Mouse (Mus musculus): Measurements from ENCODE around the gene Cdr2l. TPM values are rescaled to one million over a fixed set of nuclear protein-coding genes. Genes with fewer than 3 reads are reported as not detected.

Gene Cdr2l
- 3.3 and 4.8 TPM in 2 replicates for polyA plus RNA-seq (2012; rRNA removed; ENCODE audit: low replicate concordance)

GRCm38 (mm10) chr11:115381743-115382539, at the start of gene Cdr2l:
Gene Cdr2l, plus strand, starts transcription at chr11:115381916.

DNA sequence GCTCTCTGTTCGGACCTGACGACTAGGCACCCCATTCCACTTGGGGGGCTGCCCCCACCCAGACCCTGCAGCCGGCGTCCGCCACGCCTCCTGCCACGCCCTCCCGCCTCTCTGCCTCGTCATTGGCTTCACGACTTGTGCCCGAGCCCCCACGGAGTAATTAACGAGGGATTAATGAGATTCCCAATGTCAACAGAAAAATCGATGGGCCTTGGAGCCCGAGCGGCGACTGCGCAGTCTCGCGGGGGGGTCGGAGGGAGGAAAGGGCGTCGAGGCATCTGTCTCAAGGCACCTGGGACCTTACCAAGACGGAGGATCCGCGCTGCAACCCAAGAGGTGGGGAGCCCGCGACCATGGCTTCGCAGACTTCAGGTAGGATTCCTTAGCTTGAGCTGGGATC, 47.2 kb upstream of the Cdr2l start, which contains the start of gene Otop3:
Gene Otop3 (plus strand): TSS at position 201 of the 400 bp plus-strand sequence.

DNA sequence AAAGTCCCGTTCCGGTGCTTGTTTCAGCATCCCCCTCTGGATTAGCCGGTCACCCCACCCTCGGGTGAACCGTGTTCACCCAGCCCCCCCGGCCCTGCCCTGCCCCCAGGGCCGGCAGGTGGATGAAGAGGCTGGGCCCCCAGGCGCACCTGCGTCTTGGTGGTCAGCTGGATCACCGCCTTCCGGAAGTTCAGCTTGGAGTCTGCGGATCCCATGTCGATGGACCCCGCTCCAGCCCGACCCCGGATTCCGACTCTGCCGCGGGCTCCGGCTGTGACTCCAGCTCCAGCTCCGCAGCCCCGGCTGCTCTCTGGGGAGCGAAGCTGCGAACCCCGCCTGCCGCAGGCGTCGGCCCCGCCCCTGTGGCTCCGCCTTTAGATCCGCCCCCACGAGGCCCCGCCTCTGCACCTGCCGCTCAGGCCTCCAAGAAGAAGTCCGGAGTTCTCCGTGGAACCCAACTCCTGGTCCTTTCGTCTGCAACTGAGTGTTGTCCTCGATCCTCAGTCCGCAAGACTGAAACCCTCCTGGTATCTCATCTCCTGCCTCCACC, 14.2 kb upstream of the Cdr2l start, which contains the start of gene Hid1:
Gene Hid1 (minus strand): TSS at position 362 of the 550 bp plus-strand sequence.

GRCm38 (mm10) chr11:115403338-115404124, 21.8 kb downstream of the Cdr2l start, which contains the start of gene Mrpl58:
Gene Mrpl58, plus strand, starts transcription at chr11:115403752.

DNA sequence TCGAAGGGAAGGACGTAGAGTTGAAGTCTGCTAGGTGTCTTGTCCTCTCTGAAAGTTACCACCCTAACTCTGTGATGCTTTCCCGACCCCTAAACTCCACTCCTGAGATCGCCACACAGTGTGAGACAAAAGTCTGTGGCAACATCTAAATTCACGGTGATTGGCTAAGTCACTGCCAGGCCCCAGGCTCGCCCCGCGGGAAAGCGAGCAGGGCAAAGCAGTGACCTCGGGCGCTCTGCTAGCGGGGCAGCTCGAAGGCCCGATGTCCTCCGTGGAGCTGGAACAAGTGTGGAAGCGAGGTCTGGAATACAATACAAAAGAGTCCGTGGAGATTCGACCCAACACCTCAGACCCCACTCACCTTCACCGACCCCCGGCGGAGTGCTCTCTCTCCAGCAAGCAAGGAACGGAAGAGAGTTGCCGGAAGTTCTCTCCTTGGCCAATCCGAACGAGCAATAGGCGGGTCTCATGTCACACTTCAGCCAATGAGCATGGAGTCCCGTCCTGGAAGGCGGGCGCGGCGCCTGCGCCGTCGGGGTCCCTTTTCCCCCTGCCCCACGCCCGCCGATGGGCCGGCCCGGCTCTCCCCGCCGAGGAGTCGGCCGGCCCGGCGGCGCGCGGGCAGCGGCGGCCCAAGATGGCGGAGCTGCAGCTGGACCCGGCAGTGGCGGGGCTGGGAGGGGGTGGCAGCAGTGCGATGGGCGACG, 38.0 kb downstream of the Cdr2l start, which contains the start of the genes Atp5h and Kctd2:
Gene Atp5h (minus strand): TSS at position 432 of the 707 bp plus-strand sequence.
Gene Kctd2 (plus strand): TSS at position 598 of the 707 bp plus-strand sequence.

GRCm38 (mm10) chr11:115439906-115440595, 58.3 kb downstream of the Cdr2l start, which contains the start of gene Trim80:
Gene Trim80, plus strand, starts transcription at chr11:115440545.

Other genes starting within 250 kb of the Cdr2l start
- gene Cd300lf, start 247.9 kb upstream of the Cdr2l start, polyA plus RNA-seq (2012; rRNA removed; ENCODE audit: low replicate concordance) = 4.5 and 5.2 TPM in 2 replicates
- 239 and 866 TPM in 2 replicates for gene Slc9a3r1, start 218.6 kb upstream of the Cdr2l start, polyA plus RNA-seq (2012; rRNA removed; ENCODE audit: low replicate concordance)
- gene Tmem104, start 194.4 kb upstream of the Cdr2l start, polyA plus RNA-seq (2012; rRNA removed; ENCODE audit: low replicate concordance) = 12.2 and 17.0 TPM in 2 replicates
- 17.4 and 27.6 TPM in 2 replicates for gene Nat9, start 194.1 kb upstream of the Cdr2l start, polyA plus RNA-seq (2012; rRNA removed; ENCODE audit: low replicate concordance)
- 0.16 and 0.24 TPM in 2 replicates for gene Grin2c, start 114.7 kb upstream of the Cdr2l start, polyA plus RNA-seq (2012; rRNA removed; ENCODE audit: low replicate concordance)
- gene Fdxr, start 104.9 kb upstream of the Cdr2l start, polyA plus RNA-seq (2012; rRNA removed; ENCODE audit: low replicate concordance) = 18.3 and 20.0 TPM in 2 replicates
- gene Fads6, start 84.3 kb upstream of the Cdr2l start, polyA plus RNA-seq (2012; rRNA removed; ENCODE audit: low replicate concordance) = 0.69 and 2.5 TPM in 2 replicates
- 0.07 and 1.7 TPM in 2 replicates for gene Otop2, start 74.8 kb upstream of the Cdr2l start, polyA plus RNA-seq (2012; rRNA removed; ENCODE audit: low replicate concordance)
- gene Ush1g, start 59.9 kb upstream of the Cdr2l start, polyA plus RNA-seq (2012; rRNA removed; ENCODE audit: low replicate concordance) = 0.15 and 0.17 TPM in 2 replicates
- gene Otop3, start 47.2 kb upstream of the Cdr2l start, polyA plus RNA-seq (2012; rRNA removed; ENCODE audit: low replicate concordance) = 12.8 and 196 TPM in 2 replicates
- gene Hid1, start 14.2 kb upstream of the Cdr2l start, polyA plus RNA-seq (2012; rRNA removed; ENCODE audit: low replicate concordance) = 19.3 and 54.9 TPM in 2 replicates
- gene Mrpl58, start 21.8 kb downstream of the Cdr2l start, polyA plus RNA-seq (2012; rRNA removed; ENCODE audit: low replicate concordance) = 53.6 and 65.8 TPM in 2 replicates
- gene Atp5h, start 38.0 kb downstream of the Cdr2l start, polyA plus RNA-seq (2012; rRNA removed; ENCODE audit: low replicate concordance) = 23.6 and 30.4 TPM in 2 replicates
- 16.2 and 31.2 TPM in 2 replicates for gene Kctd2, start 38.2 kb downstream of the Cdr2l start, polyA plus RNA-seq (2012; rRNA removed; ENCODE audit: low replicate concordance)
- gene Trim80, start 58.6 kb downstream of the Cdr2l start, polyA plus RNA-seq (2012; rRNA removed; ENCODE audit: low replicate concordance) = 9.0 and 13.0 TPM in 2 replicates
- gene Slc16a5, start 80.6 kb downstream of the Cdr2l start, polyA plus RNA-seq (2012; rRNA removed; ENCODE audit: low replicate concordance) = 137 and 218 TPM in 2 replicates
- 17.0 and 21.2 TPM in 2 replicates for gene Armc7, start 93.8 kb downstream of the Cdr2l start, polyA plus RNA-seq (2012; rRNA removed; ENCODE audit: low replicate concordance)
- 74.7 and 121 TPM in 2 replicates for gene Nt5c, start 109.9 kb downstream of the Cdr2l start, polyA plus RNA-seq (2012; rRNA removed; ENCODE audit: low replicate concordance)
- 285 and 464 TPM in 2 replicates for gene Jpt1, start 132.5 kb downstream of the Cdr2l start, polyA plus RNA-seq (2012; rRNA removed; ENCODE audit: low replicate concordance)
- 4.9 and 7.1 TPM in 2 replicates for gene Sumo2, start 154.4 kb downstream of the Cdr2l start, polyA plus RNA-seq (2012; rRNA removed; ENCODE audit: low replicate concordance)
- gene Nup85, start 182.5 kb downstream of the Cdr2l start, polyA plus RNA-seq (2012; rRNA removed; ENCODE audit: low replicate concordance) = 12.0 and 19.6 TPM in 2 replicates
- gene Mrps7, start 222.0 kb downstream of the Cdr2l start, polyA plus RNA-seq (2012; rRNA removed; ENCODE audit: low replicate concordance) = 11.1 and 12.3 TPM in 2 replicates
- gene Gga3, start 222.1 kb downstream of the Cdr2l start, polyA plus RNA-seq (2012; rRNA removed; ENCODE audit: low replicate concordance) = 15.5 and 28.9 TPM in 2 replicates
- gene Mif4gd, start 231.1 kb downstream of the Cdr2l start, polyA plus RNA-seq (2012; rRNA removed; ENCODE audit: low replicate concordance) = 58.2 and 91.8 TPM in 2 replicates
- 18.3 and 22.2 TPM in 2 replicates for gene Slc25a19, start 246.4 kb downstream of the Cdr2l start, polyA plus RNA-seq (2012; rRNA removed; ENCODE audit: low replicate concordance)

Data from duodenum, adult 2 months (tissue).